Mouse (Mus musculus): ENCODE results near the gene Dpf3.

The Dpf3 gene

GRCm38 (mm10) chr12:83338345-83338744 is 149.2 kb downstream of the Dpf3 start:
- DNase-seq (ENCODE audit: low read depth): no peak

DNA sequence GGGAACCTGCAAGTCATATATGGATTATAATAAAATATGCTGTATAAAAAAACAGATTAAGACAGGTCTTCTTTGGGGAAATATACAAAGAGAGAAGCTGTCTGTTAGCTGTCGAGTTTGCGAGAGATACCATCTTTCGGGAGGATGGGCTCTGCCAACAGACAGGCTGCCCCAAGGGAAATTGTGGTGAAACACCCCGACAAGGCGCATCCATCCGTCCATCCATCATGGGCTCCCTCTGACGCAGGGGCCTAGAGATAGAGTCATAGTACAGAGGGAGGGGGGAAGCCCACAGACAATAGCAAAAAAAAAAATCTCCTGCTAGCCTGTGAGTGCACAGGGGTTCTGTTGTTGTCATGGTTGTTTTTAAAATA is 149.8 kb downstream of the Dpf3 start:
- DNase-seq (ENCODE audit: low read depth): no peak

- no peak for DNase-seq (ENCODE audit: low read depth)
Observed at GRCm38 (mm10) chr12:83337077-83337775, 150.3 kb downstream of the Dpf3 start.

DNA sequence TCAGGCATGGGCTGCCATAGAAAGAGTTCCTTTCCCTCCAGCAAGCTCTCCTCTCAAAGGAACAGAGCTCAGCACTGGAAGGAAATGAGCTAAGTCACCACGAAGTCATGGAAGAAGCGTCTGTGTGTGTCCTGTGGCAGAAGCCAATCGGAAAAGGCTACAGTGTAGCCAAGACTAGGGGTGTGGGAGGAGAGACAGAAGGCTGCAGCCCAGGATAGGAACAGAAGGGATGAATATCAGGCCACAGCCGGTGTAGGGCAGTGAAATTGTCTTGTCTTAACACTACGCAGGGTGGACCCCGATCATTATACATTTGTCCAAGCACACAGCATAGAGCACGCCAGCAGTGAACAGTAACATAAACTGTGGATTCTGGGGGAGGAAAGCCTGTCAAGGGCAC is 157.5 kb downstream of the Dpf3 start:
- DNase-seq (ENCODE audit: low read depth): no peak

- no peak for DNase-seq (ENCODE audit: low read depth)
Observed at GRCm38 (mm10) chr12:83328899-83329298, 158.6 kb downstream of the Dpf3 start.

DNA sequence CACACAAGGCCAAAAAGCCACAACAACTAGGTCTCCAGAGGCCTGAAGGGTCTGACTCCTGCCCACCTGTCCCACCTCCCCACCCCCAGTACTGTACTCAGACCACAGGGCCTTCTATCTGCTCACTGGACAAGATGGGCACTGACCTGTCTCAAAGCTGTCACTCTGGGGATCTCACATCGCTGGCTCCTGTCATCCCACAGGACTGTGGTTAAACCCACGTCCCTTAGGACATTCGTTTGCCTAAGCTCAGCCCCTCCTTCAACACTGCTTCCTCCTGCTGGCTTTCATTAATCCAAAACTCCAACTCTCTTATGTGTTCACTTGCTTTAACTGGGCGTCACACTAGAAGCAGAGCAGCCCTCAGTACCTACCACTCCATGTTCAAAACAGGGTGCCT is 159.0 kb downstream of the Dpf3 start:
- DNase-seq (ENCODE audit: low read depth): no peak

DNA sequence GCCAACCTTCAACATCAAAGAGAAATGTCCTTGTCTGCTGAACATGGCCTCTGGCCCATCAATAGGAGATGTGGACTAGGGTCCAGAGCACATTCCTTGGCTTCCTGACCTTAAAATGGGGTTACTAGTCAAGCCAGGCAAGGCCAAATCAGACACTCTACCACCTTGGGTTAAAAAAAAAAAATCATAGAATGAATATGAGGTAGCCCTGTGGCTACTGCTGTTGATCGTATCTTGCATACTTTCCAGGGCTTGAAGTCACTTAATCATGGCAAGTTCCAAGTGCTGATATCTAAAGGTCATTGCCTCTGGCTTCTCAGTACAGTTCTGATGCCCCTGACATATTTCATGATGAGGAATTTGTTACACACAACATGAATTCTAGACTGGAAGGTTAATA is 160.1 kb downstream of the Dpf3 start:
- DNase-seq (ENCODE audit: low read depth): no peak

DNA sequence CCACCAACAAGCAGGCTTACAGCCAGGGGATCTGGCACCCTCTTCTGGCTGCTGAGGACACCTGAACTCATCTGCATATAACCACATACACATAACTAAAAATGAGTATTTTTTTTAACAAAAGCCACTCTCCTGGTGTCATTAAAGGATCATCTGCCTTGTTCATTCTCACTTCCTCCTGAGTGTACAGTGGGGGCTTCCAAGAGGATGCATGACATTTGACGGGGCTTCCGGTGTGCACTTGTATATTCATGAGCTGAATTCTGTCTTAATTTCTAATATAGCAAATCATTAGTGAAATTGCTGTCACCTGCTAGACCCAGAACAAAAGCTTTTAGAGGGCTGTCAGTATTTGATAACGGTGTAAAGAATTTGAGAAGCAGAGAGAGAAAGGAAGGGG is 166.8 kb downstream of the Dpf3 start:
- no peak for DNase-seq (ENCODE audit: low read depth)

DNA sequence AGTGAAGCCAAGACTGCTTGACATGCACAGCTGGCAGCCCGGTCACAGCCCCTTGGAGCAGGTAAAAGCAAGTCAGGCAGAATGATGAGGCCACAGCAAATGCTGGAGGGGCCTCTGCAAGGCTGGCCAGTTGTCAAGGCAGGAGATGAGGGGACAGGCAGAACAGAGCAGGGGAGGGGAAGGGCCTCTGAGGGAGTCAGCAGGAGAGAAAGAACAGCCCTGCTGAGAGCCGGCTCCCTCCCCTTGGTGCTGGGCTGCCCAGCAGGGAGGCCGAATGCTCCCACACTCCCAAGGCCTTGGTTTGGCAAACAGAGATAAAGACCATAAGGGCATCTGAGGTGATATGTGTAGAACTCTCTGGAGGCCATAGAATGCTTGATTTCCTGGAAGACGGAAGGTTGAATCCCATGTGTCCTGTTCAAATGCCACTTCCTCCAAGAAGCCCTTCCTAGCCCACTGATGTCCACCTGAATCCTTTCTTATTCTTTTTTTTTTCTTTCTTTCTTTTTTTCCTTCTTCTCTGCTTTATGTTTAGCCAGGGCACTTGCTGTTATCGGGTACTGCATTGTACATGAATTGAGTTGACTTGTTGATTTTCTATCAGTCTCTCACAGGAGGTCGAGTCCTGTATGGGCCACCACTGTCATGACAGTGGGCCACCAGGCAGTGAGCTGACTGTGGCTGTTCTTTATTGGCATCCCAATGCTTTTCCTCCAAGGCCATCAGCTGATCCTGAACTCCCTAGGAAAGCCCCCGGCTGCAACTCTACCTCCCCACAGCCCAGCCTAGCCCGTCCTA is 169.7 kb downstream of the Dpf3 start:
- DNase-seq (ENCODE audit: low read depth): no peak

- no peak for DNase-seq (ENCODE audit: low read depth)
Observed at GRCm38 (mm10) chr12:83314666-83315065, 172.8 kb downstream of the Dpf3 start.

DNA sequence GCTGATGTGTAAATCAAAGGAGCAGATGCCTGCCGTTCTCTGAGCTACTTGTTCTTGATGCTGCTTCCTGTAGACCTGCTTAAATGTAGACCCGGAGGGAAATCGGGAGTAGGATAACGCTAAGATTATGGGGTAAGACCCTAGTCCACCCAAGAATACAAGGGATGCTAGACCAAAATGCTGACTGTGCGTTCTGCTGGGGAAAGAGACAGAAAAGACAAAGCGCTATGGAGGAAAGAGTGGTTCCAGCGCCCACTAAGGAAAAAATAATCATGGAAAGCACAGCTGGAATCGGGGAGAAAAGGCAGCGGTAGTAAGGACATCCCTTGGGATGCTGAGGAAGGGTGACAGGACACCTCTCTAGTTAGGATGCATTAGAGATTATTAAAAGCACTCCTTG is 174.7 kb downstream of the Dpf3 start:
- no peak for DNase-seq (ENCODE audit: low read depth)

- no peak for DNase-seq (ENCODE audit: low read depth)
Observed at GRCm38 (mm10) chr12:83310567-83310966, 176.9 kb downstream of the Dpf3 start.

GRCm38 (mm10) chr12:83309031-83309804 is 178.3 kb downstream of the Dpf3 start:
- no peak for DNase-seq (ENCODE audit: low read depth)

- DNase-seq (ENCODE audit: low read depth): no peak
Observed at GRCm38 (mm10) chr12:83308627-83309026, 178.9 kb downstream of the Dpf3 start.

DNA sequence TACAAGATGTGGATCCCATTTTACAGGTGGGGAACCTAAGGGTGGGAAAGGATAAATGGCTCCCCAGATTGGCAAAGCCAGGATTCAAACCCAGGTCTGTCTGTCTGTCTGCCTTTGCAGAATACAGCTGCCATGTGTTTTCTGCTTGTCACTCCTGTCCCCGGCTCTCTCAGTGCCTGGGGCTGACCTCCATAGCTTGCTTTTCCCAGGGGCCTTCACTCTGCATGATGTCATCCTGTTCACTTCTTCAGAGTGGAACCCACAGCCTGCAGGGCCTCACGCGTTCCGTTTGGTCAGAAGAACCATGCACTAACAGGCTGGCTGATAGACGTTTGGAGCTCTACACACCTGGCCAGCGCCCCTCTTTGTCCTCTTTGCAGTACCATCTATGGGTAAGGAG is 184.3 kb downstream of the Dpf3 start:
- DNase-seq (ENCODE audit: low read depth): no peak

DNA sequence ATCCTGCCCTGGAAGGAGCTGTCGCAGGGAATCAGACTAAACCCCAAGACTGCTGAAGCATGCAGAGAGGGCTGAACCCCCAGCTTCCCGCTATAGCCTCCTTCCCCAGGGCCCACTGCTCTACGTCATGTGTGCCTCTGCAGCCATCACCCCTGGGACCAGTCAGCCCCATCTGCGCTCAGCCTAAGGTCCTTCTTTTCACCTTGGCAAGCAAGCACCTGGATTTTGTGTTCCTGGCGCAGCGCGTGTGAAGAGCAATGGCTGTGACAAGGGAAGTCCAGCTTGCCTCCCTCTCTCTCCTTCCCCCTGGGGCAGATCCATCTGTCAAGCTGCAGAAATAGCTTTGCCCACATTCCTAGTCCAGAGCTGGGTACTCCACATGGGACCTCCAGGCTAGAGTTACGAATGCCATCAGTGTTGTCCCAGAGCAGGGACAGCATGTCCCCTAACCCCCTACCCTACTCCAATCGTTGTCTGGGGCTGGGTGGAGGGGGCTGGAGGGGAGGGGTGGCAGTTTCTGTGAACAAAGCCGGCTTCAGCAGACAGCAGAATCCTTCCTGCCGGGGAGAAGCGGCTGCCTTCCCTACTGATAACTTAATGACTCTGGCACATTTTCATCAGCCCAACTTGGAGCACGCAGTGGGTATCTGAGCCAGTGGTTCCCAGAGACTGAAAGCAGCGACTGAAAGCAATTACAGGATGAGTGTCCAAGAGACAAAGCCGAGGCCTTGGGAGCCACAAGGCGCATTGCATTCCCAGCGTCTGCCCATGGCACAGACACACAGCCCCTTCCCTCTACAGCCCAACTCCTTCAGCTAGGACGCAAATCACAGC is 185.0 kb downstream of the Dpf3 start:
- no peak for DNase-seq (ENCODE audit: low read depth)

GRCm38 (mm10) chr12:83301616-83302319 is 185.7 kb downstream of the Dpf3 start:
- no peak for DNase-seq (ENCODE audit: low read depth)

DNA sequence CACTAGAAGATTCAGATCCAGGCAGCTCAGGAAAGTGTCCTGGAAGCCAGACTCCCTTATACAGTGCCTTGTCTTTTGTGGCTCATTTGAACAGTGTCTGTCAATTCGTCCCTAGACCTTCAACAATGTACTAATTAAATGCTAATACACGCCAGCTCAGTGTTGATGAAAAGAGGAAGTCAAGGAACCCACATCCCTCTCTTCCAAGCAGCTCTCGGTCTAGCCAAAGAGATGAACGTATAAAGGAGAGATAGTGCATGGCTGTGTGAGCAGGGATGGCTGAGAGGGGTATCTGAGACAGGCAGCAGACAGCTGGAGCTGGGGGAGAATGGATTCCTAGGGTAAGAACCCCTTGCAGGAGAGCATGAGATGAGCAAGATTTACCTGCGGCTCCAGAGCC is 189.2 kb downstream of the Dpf3 start:
- no peak for DNase-seq (ENCODE audit: low read depth)

DNA sequence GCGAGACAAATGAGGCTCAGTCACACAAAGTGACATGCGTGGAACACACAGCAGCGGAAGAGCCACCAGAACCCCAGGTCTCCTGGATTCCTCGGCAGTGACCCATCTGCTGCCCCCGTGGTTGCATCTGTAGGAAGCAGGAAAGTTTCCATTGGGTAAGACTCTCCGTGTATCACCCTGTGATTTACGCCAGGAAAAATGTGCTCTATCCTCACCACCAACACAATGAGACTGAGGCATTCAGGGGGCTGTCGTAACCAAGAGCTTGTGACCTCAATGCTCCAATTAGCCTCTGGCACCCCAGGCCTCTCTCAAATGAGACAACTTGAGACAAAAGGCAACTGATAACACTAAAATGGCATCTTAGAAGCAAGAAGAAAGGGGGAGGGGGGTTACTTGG is 192.5 kb downstream of the Dpf3 start:
- DNase-seq (ENCODE audit: low read depth): no peak

DNA sequence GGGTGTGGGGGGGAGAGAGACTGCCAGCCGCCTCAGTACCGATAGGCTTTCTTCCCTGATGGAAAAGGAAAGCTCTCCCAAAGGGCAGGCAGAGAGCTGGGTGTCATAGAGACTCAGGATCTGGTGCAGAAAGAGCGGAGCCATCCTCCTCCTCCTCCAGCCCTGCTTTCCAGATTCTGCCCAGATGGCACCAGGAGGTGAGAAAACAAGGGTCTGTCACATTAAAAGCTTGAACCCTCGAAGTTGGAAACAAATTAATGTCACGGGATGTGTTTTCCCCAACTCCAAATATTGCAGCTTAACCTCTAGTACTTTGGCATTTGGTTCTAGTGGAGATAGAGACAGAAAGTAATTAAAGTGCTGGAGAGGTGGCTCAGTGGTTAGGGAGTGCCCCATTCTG is 195.6 kb downstream of the Dpf3 start:
- no peak for DNase-seq (ENCODE audit: low read depth)

Measured in induced T-regulatory cell, adult 2 months (primary cell).